Mouse (Mus musculus) hindbrain, embryonic 12.5 days (tissue): ENCODE data around the gene Bach2. TPM values are rescaled to one million over a fixed set of nuclear protein-coding genes. Genes with fewer than 3 reads are reported as not detected.

Experiments
- ATAC-seq: fragments of 200-750 bp; cut with Nextera tagmentation; 2 replicates; pipeline ENCODE4 v1.8.0; 2017; ENCODE audit warnings: moderate TSS enrichment; ENCODE audit not compliant: low FRiP score
- H3K27ac ChIP-seq: fragments of 300-500 bp; sonication (generic); 2 replicates; pipeline ENCODE4 v1.5.1; 2016; ENCODE audit warnings: mild to moderate bottlenecking
- H3K27me3 ChIP-seq: fragments of 300-500 bp; sonication (generic); 2 replicates; pipeline ENCODE4 v1.6.1; 2016; ENCODE audit warnings: mild to moderate bottlenecking
- H3K36me3 ChIP-seq: fragments of 300-500 bp; sonication (generic); 2 replicates; pipeline ENCODE4 v1.6.1; 2016; ENCODE audit warnings: mild to moderate bottlenecking
- H3K4me1 ChIP-seq: fragments of 300-500 bp; sonication (generic); 2 replicates; pipeline ENCODE4 v1.6.1; 2016
- H3K4me2 ChIP-seq: fragments of 300-500 bp; sonication (generic); replicated peaks from 2 replicates; pipeline ENCODE4 v1.6.1; 2016; ENCODE audit warnings: mild to moderate bottlenecking
- H3K4me3 ChIP-seq: fragments of 300-500 bp; sonication (generic); 2 replicates; pipeline ENCODE4 v1.5.1; 2016; ENCODE audit warnings: mild to moderate bottlenecking
- H3K9ac ChIP-seq: fragments of 300-500 bp; sonication (generic); 2 replicates; pipeline ENCODE4 v1.6.1; 2016; ENCODE audit warnings: mild to moderate bottlenecking, moderate library complexity
- H3K9me3 ChIP-seq: fragments of 300-500 bp; sonication (generic); replicated peaks from 2 replicates; pipeline ENCODE4 v1.6.1; 2016; ENCODE audit warnings: mild to moderate bottlenecking
- WGBS: fragments of 180-500 bp; shearing (Covaris S2); methylation state at CpG from one replicate; pipeline ENCODE4 v1.1.7; 2016; 5-methylcytosine and 5-hydroxymethylcytosine counted together
- polyA plus RNA-seq: library from polyadenylated mRNA; unstranded; fragments of >200 nt; fragmentation: Nextera tagmentation; extraction: Ambion mirVana; gene quantifications from 2 replicates; pipeline ENCODE4 v1.2.1, GENCODE M21; 2016

Gene Bach2
- polyA plus RNA-seq, 1 experiment from 2014 or later = 27.3 TPM

GRCm38 (mm10) chr4:32357996-32358600 lies 119.5 kb downstream of the Bach2 start:
- H3K27me3 ChIP-seq = no peaks in the 10 kb centered on the region
- H3K4me2 ChIP-seq = peak overlapping the region; percentile 32
- no peaks in the 10 kb centered on the region for H3K36me3 ChIP-seq
- peak; percentile 33; the same call in 1 of the 2 replicates for ATAC-seq
- H3K9ac ChIP-seq = no peak overlapping the region
- H3K27ac ChIP-seq = peak overlapping the region; percentile 91
- H3K9me3 ChIP-seq = no peaks in the 10 kb centered on the region
- WGBS = 46% methylated on average over 12 of the region's 12 CpGs
- H3K4me1 ChIP-seq = peaks cover 62% of the 10 kb centered on the region
- H3K4me3 ChIP-seq = no peak overlapping the region

GRCm38 (mm10) chr4:32358602-32359464 lies 120.2 kb downstream of the Bach2 start:
- peak overlapping the region; percentile 91 for H3K27ac ChIP-seq
- no peak overlapping the region for H3K4me3 ChIP-seq
- H3K27me3 ChIP-seq = no peaks in the 10 kb centered on the region
- 29% methylated on average over 12 of the region's 12 CpGs for WGBS
- peak overlapping the region; percentile 32 for H3K4me2 ChIP-seq
- peaks cover 64% of the 10 kb centered on the region for H3K4me1 ChIP-seq
- peak; percentile 93 for ATAC-seq
- no peaks in the 10 kb centered on the region for H3K36me3 ChIP-seq
- H3K9ac ChIP-seq = no peak overlapping the region
- H3K9me3 ChIP-seq = no peaks in the 10 kb centered on the region

- ATAC-seq = peak; percentile 48
- 36% methylated on average over 3 of the region's 3 CpGs for WGBS
- H3K4me3 ChIP-seq = no peak overlapping the region
- H3K27me3 ChIP-seq = no peaks in the 10 kb centered on the region
- H3K27ac ChIP-seq = peak overlapping the region; percentile 91
- no peak overlapping the region for H3K4me2 ChIP-seq
- H3K4me1 ChIP-seq = peaks cover 71% of the 10 kb centered on the region
- no peaks in the 10 kb centered on the region for H3K9me3 ChIP-seq
- no peaks in the 10 kb centered on the region for H3K36me3 ChIP-seq
- no peak overlapping the region for H3K9ac ChIP-seq
Observed at GRCm38 (mm10) chr4:32359634-32360033, 121.0 kb downstream of the Bach2 start.

GRCm38 (mm10) chr4:32360496-32360895 lies 121.9 kb downstream of the Bach2 start:
- H3K36me3 ChIP-seq = no peaks in the 10 kb centered on the region
- 91% methylated on average over 5 of the region's 5 CpGs for WGBS
- no peak for ATAC-seq
- H3K9ac ChIP-seq = no peak overlapping the region
- no peak overlapping the region for H3K4me2 ChIP-seq
- no peak overlapping the region for H3K4me3 ChIP-seq
- peak overlapping the region; percentile 12; the same call in 1 of the 2 replicates for H3K27ac ChIP-seq
- H3K4me1 ChIP-seq = peaks cover 72% of the 10 kb centered on the region
- H3K9me3 ChIP-seq = no peaks in the 10 kb centered on the region
- H3K27me3 ChIP-seq = no peaks in the 10 kb centered on the region

GRCm38 (mm10) chr4:32363488-32363984 lies 124.9 kb downstream of the Bach2 start:
- Histone ChIP-seq H3K4me2 (no peak overlapping the region), H3K36me3 (no peaks in the 10 kb centered on the region), H3K9me3 (no peaks in the 10 kb centered on the region), H3K4me1 (peaks cover 69% of the 10 kb centered on the region), H3K27me3 (no peaks in the 10 kb centered on the region), H3K27ac (no peak overlapping the region), H3K9ac (no peak overlapping the region), H3K4me3 (no peak overlapping the region)
- no peak for ATAC-seq
- WGBS = 67% methylated on average over 14 of the region's 14 CpGs

GRCm38 (mm10) chr4:32365144-32365907 lies 126.7 kb downstream of the Bach2 start:
- no peaks in the 10 kb centered on the region for H3K36me3 ChIP-seq
- 38% methylated on average over 13 of the region's 13 CpGs for WGBS
- no peaks in the 10 kb centered on the region for H3K9me3 ChIP-seq
- peak overlapping the region; percentile 76 for H3K27ac ChIP-seq
- ATAC-seq = peak; percentile 19; the same call in 1 of the 2 replicates
- H3K4me3 ChIP-seq = no peak overlapping the region
- no peak overlapping the region for H3K4me2 ChIP-seq
- H3K4me1 ChIP-seq = peaks cover 66% of the 10 kb centered on the region
- no peaks in the 10 kb centered on the region for H3K27me3 ChIP-seq
- peak overlapping the region; percentile 19 for H3K9ac ChIP-seq

- H3K4me2 ChIP-seq = no peak overlapping the region
- peaks cover 69% of the 10 kb centered on the region for H3K4me1 ChIP-seq
- H3K9ac ChIP-seq = no peak overlapping the region
- no peaks in the 10 kb centered on the region for H3K9me3 ChIP-seq
- no peaks in the 10 kb centered on the region for H3K36me3 ChIP-seq
- H3K27me3 ChIP-seq = no peaks in the 10 kb centered on the region
- peak overlapping the region; percentile 76 for H3K27ac ChIP-seq
- H3K4me3 ChIP-seq = no peak overlapping the region
- ATAC-seq = 0 out of 2 replicates have a peak, but pooled peaks have one; percentile 9
- 77% methylated on average over 2 of the region's 2 CpGs for WGBS
Observed at GRCm38 (mm10) chr4:32366176-32366575, 127.6 kb downstream of the Bach2 start.

- no peak overlapping the region for H3K4me2 ChIP-seq
- peak; percentile 58 for ATAC-seq
Observed at GRCm38 (mm10) chr4:32368345-32368744, 129.7 kb downstream of the Bach2 start.

GRCm38 (mm10) chr4:32373085-32373484 lies 134.5 kb downstream of the Bach2 start:
- H3K27ac ChIP-seq = peak overlapping the region; percentile 67
- H3K9ac ChIP-seq = peak overlapping the region; percentile 24; the same call in 1 of the 2 replicates
- peaks cover 70% of the 10 kb centered on the region for H3K4me1 ChIP-seq
- no peaks in the 10 kb centered on the region for H3K27me3 ChIP-seq
- H3K9me3 ChIP-seq = no peaks in the 10 kb centered on the region
- H3K4me2 ChIP-seq = 0 out of 2 replicates have a peak overlapping the region, but pooled peaks have one; percentile 8
- WGBS = 43% methylated on average over 7 of the region's 7 CpGs
- peak; percentile 15; the same call in 1 of the 2 replicates for ATAC-seq
- H3K36me3 ChIP-seq = no peaks in the 10 kb centered on the region
- H3K4me3 ChIP-seq = no peak overlapping the region

More at GRCm38 (mm10) chr4:32368345-32368744, 129.7 kb downstream of the Bach2 start:
- Histone ChIP-seq H3K9ac (no peak overlapping the region), H3K27ac (peak overlapping the region; percentile 62), H3K4me3 (no peak overlapping the region), H3K36me3 (no peaks in the 10 kb centered on the region), H3K9me3 (no peaks in the 10 kb centered on the region), H3K27me3 (no peaks in the 10 kb centered on the region), H3K4me1 (peaks cover 79% of the 10 kb centered on the region)
- 35% methylated on average over 8 of the region's 8 CpGs for WGBS

- H3K4me1 ChIP-seq = peaks cover 66% of the 10 kb centered on the region
Observed at GRCm38 (mm10) chr4:32373527-32373926, 134.9 kb downstream of the Bach2 start.

GRCm38 (mm10) chr4:32374751-32375582 lies 136.4 kb downstream of the Bach2 start:
- Histone ChIP-seq H3K4me3 (no peak overlapping the region), H3K4me2 (no peak overlapping the region), H3K27ac (no peak overlapping the region), H3K9ac (no peak overlapping the region), H3K27me3 (no peaks in the 10 kb centered on the region), H3K9me3 (no peaks in the 10 kb centered on the region), H3K4me1 (peaks cover 54% of the 10 kb centered on the region), H3K36me3 (no peaks in the 10 kb centered on the region)
- peak; percentile 12; the same call in 1 of the 2 replicates for ATAC-seq
- WGBS = 68% methylated on average over 10 of the region's 10 CpGs

More at GRCm38 (mm10) chr4:32373527-32373926, 134.9 kb downstream of the Bach2 start:
- Histone ChIP-seq H3K9me3 (no peaks in the 10 kb centered on the region), H3K36me3 (no peaks in the 10 kb centered on the region), H3K4me3 (no peak overlapping the region), H3K4me2 (no peak overlapping the region), H3K9ac (no peak overlapping the region), H3K27me3 (no peaks in the 10 kb centered on the region), H3K27ac (no peak overlapping the region)
- no peak for ATAC-seq
- WGBS = 68% methylated on average over 3 of the region's 3 CpGs
